Mouse (Mus musculus) G1E (cell line): Measurements from ENCODE around the gene Pam16. TPM values are rescaled to one million over a fixed set of nuclear protein-coding genes. Genes with fewer than 3 reads are reported as not detected.

Experiments used
- ATAC-seq: 2 replicates; pipeline ENCODE4 v1.8.0; 2016; ENCODE audit warnings: mild to moderate bottlenecking; ENCODE audit not compliant: insufficient number of reproducible peaks, poor library complexity, low FRiP score, severe bottlenecking; ENCODE audit errors: extremely low read depth
- DNase-seq: peaks from one replicate; pipeline ENCODE4 v3.0.0; 2012; ENCODE audit warnings: low spot score
- H3K27me3 ChIP-seq: 2 replicates; pipeline ENCODE4 v1.6.1; 2012; ENCODE audit warnings: mild to moderate bottlenecking, low read length, inconsistent platforms; ENCODE audit not compliant: insufficient read depth
- H3K36me3 ChIP-seq: replicated peaks from 2 replicates; pipeline ENCODE3; 2012; ENCODE audit warnings: mild to moderate bottlenecking, inconsistent platforms
- H3K4me1 ChIP-seq: 2 replicates; pipeline ENCODE4 v1.6.1; 2012; ENCODE audit warnings: low read depth, low read length, inconsistent platforms, mixed read lengths; ENCODE audit not compliant: insufficient read depth
- H3K4me3 ChIP-seq: 2 replicates; pipeline ENCODE4 v1.5.1; 2012; ENCODE audit warnings: low read depth, mild to moderate bottlenecking, inconsistent platforms, low read length, moderate library complexity, mixed read lengths
- H3K9me3 ChIP-seq: replicated peaks from 2 replicates; pipeline ENCODE4 v1.6.1; 2012; ENCODE audit warnings: inconsistent platforms
- CTCF ChIP-seq: IDR thresholded peaks from 2 replicates; pipeline ENCODE4 v1.5.1; 2012; ENCODE audit warnings: low read depth, low read length, inconsistent platforms, mixed read lengths
- GATA1 ChIP-seq: IDR thresholded peaks from 2 replicates; pipeline ENCODE4 v1.6.1; 2012; ENCODE audit warnings: borderline replicate concordance, low read length, inconsistent platforms, mixed read lengths
- GATA2 ChIP-seq: IDR thresholded peaks from 2 replicates; pipeline ENCODE4 v1.6.1; 2012; ENCODE audit warnings: low read depth, low read length, inconsistent platforms, borderline replicate concordance
- POLR2AphosphoS5 ChIP-seq: IDR thresholded peaks from 2 replicates; pipeline ENCODE4 v1.6.1; 2012; ENCODE audit warnings: low read depth, low read length, inconsistent platforms; ENCODE audit not compliant: insufficient replicate concordance
- TAL1 ChIP-seq: conservative IDR thresholded peaks from 2 replicates; pipeline ENCODE4 v1.6.1; 2012; ENCODE audit warnings: low read depth, low read length, inconsistent platforms, mixed read lengths
- polyA plus RNA-seq: library from polyadenylated mRNA; stranded (reverse); fragments of >175 nt; gene quantifications from 2 replicates; pipeline ENCODE4 v1.2.3, GENCODE M21; 2012
- total RNA-seq, 2 experiments: library from RNA; stranded (forward) in 1 of 2; stranded (reverse) in 1 of 2; fragments of 200-1000 nt in 1 of 2; fragments of >200 nt in 1 of 2; fragmentation: Nextera tagmentation in 1 of 2; gene quantifications; 2 replicates each; pipeline ENCODE4 v1.2.3; 2014 to 2017

Pam16 gene
- total and polyA plus RNA-seq, 3 experiments = 35.3 to 65.3 (median 41.7) TPM

DNA sequence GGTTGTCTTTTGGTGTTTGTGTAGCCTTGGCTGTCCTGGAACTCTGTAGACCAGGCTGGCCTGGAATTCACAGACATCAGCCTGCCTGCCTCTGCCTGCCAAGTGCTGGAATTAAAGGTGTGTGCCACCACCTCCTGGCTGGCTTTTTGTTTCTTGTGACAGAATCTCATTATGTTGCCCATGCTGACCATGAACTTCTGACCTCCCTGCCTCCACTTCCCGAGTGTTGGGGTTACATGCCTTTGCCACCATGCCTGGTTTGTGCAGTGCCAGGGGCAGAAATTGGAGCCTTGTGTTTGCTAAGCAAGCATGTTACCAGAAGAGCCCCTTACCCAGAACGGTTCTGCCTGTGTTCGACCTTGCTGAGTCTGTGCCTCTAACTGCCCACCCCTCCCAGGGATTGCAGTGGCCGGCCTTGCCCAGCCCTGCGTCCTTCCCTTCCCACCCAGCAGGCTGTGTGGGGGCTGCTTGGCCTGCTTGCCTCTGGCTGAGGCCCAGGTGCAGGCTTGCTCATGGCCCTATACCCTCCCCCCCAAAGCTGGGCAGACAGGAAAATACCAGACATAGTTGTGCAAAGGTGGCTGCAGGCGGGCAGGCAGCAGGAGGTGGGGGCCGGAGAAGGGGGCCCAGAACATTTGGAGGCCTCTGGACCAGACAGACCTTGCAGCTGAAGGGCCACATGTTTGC lies 21.9 kb downstream of the Pam16 start:
- peaks cover 85% of the 10 kb centered on the region for H3K27me3 ChIP-seq
- no peak for TF ChIP-seq GATA2
- TF ChIP-seq CTCF = no peak
- TF ChIP-seq GATA1 = no peak
- TF ChIP-seq TAL1 = no peak
- TF ChIP-seq POLR2AphosphoS5 = no peak
- no peaks in the 10 kb centered on the region for H3K9me3 ChIP-seq
- peaks cover 20% of the 10 kb centered on the region for H3K4me1 ChIP-seq
- no peak for DNase-seq
- H3K4me3 ChIP-seq = no peak overlapping the region
- no peak for ATAC-seq
- no peaks in the 10 kb centered on the region for H3K36me3 ChIP-seq

DNA sequence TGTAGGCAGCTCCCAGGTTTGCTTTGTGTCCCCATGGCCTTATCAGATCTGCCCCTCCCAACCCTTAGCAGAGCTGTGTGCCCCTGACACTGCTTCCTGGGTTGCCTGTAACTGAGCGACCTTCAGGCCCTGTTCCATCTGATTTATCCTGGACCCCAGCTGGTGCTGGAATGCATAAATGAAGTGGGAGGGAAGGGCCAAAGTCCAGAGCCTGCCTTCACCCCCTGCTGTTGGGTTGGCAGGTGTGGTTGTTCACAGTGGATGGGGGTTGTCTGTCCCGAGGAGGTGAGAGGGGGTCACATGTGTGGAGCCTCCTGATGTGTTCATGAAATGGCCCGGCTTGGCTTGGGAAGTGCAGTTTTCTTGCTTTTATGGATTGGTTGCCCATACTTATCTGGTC lies 22.6 kb downstream of the Pam16 start:
- H3K9me3 ChIP-seq = no peaks in the 10 kb centered on the region
- no peak for ATAC-seq
- peaks cover 15% of the 10 kb centered on the region for H3K4me1 ChIP-seq
- peaks cover 89% of the 10 kb centered on the region for H3K27me3 ChIP-seq
- H3K4me3 ChIP-seq = no peak overlapping the region
- TF ChIP-seq GATA1 (no peak), POLR2AphosphoS5 (no peak)
- H3K36me3 ChIP-seq = no peaks in the 10 kb centered on the region
- no peak for DNase-seq

DNA sequence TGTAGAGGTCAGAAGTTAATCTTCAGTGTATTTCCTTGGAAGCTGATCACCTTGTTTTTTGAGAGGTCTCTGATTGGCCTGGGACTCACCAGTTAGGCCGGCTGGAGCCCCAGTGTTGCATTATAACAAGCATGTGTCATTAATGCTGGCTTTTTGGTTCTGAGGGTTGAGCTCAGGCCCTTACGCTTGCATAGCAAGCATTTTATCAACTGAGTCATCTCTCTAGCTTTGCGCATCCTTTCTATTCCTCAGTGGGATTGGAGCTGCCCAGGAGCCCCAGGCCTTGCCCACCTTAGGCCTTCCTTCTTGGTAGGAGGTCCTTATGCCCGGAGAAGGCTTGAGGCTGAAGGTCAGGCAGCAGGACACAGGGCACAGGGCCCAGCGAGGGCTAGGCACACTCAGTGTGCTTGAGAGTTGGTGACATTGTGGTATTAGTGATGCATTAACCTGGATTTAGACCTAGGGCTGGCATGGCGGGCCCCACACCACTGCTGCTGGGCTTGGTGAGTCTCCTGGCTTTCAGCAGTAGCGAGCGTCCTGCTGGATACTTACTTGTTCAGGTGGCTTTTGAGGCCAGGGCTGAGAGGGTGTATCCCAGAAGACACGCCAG lies 24.0 kb downstream of the Pam16 start:
- Histone ChIP-seq H3K36me3 (no peaks in the 10 kb centered on the region), H3K9me3 (no peaks in the 10 kb centered on the region), H3K4me3 (no peak overlapping the region), H3K27me3 (peaks cover 89% of the 10 kb centered on the region), H3K4me1 (peaks cover 17% of the 10 kb centered on the region)
- TF ChIP-seq POLR2AphosphoS5 (no peak), GATA1 (no peak), CTCF (no peak), TAL1 (no peak), GATA2 (no peak)
- ATAC-seq (no peak), DNase-seq (no peak)

DNA sequence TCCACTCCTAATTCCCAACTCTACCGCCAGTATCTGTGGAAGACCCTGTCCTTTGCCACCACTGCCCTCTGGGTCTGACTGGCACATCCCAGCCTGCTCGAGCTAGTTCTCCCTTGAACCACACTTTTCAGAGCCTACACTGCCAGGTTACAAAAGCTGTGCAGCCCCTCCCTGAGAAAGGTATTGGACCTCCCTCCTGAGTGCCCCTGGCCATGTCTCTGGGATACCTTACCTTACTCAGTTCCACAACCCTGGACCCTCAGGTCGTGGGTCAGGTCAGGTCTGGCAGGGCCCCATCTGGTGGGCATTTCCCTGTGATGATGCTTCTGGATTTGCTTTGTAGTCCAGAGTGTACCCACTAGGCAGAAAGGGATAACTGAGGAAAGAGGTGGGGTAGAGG lies 25.2 kb downstream of the Pam16 start:
- Histone ChIP-seq H3K36me3 (no peaks in the 10 kb centered on the region), H3K4me1 (peaks cover 24% of the 10 kb centered on the region), H3K4me3 (no peak overlapping the region), H3K27me3 (peaks cover 89% of the 10 kb centered on the region), H3K9me3 (no peaks in the 10 kb centered on the region)
- TF ChIP-seq CTCF (no peak), TAL1 (no peak), POLR2AphosphoS5 (no peak), GATA2 (no peak), GATA1 (no peak)
- DNase-seq (no peak), ATAC-seq (no peak)

DNA sequence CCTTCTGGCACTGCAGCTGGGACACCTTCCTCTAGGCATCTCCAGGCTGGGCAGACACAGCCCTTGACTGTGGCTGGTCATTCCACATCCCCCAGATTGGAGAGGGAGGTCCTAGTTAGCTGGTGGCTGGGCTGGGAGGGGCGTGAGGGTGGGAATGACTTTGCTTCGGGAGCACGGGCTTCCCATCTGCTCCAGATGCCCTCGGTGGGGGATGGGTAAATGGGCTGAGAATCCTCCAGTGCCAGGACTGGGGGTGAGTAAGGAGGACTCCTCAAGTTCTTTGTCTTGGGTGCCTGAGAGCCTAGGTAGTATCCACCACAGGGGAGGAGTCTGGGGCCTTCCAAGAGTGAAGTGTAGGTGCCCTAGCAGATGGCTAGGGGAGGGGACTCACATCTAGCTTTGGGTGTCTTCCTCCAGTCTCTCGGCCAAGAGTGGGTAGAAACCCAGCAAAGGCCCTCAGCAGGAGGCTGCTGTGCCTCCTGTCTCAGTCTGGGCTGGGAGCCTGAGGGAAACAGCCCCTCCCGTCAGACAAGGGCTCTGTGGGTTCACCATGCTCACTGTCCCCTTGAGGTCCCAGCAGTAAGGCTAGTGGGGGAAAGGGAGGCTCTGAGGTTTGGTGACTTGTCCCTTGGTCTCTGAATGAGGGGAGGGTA lies 25.8 kb downstream of the Pam16 start:
- TF ChIP-seq GATA1 (no peak), CTCF (no peak), TAL1 (no peak)
- H3K36me3 ChIP-seq = no peaks in the 10 kb centered on the region
- no peak overlapping the region for H3K4me3 ChIP-seq
- no peaks in the 10 kb centered on the region for H3K9me3 ChIP-seq
- ATAC-seq (no peak), DNase-seq (no peak)
- peaks cover 23% of the 10 kb centered on the region for H3K4me1 ChIP-seq
- peaks cover 86% of the 10 kb centered on the region for H3K27me3 ChIP-seq

DNA sequence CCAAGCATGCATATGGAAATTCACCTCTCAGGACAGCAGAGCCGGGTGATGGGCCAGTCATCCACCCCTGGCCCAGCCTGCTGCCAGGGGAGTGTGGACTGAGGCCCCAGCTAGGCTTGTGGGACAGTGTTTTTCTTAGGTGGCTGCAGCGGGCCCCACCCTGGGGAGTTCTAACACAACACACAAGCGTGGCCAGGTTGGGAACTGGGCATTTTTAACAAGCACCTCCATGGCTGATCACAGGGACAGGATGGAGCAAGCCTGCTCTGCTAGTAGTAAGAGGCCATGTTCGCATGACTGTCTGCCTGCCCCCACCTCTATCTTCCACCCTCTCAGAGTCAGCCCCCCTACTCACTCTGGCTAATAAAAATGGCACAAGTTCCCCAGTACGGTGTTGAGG lies 26.7 kb downstream of the Pam16 start:
- TF ChIP-seq CTCF (no peak), TAL1 (no peak), POLR2AphosphoS5 (no peak), GATA2 (no peak), GATA1 (no peak)
- Histone ChIP-seq H3K4me3 (no peak overlapping the region), H3K4me1 (peaks cover 27% of the 10 kb centered on the region), H3K9me3 (no peaks in the 10 kb centered on the region), H3K27me3 (peaks cover 86% of the 10 kb centered on the region), H3K36me3 (no peaks in the 10 kb centered on the region)
- DNase-seq = no peak
- ATAC-seq = no peak
